Mouse (Mus musculus) Patski (cell line): ENCODE results near the gene Rnf7. TPM values are rescaled to one million over a fixed set of nuclear protein-coding genes. Genes with fewer than 3 reads are reported as not detected.
A peak's percentile ranks its signal among the peaks of the same experiment; 100 is the strongest.

ENCODE experiments used
- ATAC-seq: fragments of 100-300 bp; one replicate; pipeline ENCODE4 v1.8.0; 2021
- CTCF ChIA-PET: fragments of 350-600 bp; sonication (Branson Sonifier 250); formaldehyde crosslinking; loops from one replicate; lab custom pipeline; 2022; ENCODE audit warnings: inconsistent platforms; lab: Charles Lee
- POLR2A ChIA-PET: fragments of 350-600 bp; sonication (Branson Sonifier 250); formaldehyde crosslinking; loops from one replicate; lab custom pipeline; 2022; ENCODE audit warnings: antibody characterized with exemption, inconsistent platforms; lab: Charles Lee
- DNase-seq: peaks from one replicate; pipeline ENCODE4 v3.0.0-alpha.2; 2011; ENCODE audit warnings: low read depth, low spot score
- H3K27me3 ChIP-seq: fragments of 371-371 bp; one replicate; pipeline ENCODE4 v1.5.1; 2021
- CTCF ChIP-seq: fragments of 100-300 bp; IDR thresholded peaks from one replicate; pipeline ENCODE4 v1.5.1; 2021
- in situ Hi-C: fragments of 300-500 bp; cut with MboI; formaldehyde crosslinking; loops from 3 replicates; pipeline ENCODE4 v1.11.1; 2018; ENCODE audit warnings: low pct_unique_long_range_greater_than_20kb, mixed read lengths
- polyA plus RNA-seq: library from polyadenylated mRNA; unstranded; gene quantifications from one replicate; pipeline ENCODE4 v1.2.3, GENCODE M21; 2021

Gene Rnf7
- polyA plus RNA-seq, 1 experiment from 2014 or later, result 152 TPM

DNA sequence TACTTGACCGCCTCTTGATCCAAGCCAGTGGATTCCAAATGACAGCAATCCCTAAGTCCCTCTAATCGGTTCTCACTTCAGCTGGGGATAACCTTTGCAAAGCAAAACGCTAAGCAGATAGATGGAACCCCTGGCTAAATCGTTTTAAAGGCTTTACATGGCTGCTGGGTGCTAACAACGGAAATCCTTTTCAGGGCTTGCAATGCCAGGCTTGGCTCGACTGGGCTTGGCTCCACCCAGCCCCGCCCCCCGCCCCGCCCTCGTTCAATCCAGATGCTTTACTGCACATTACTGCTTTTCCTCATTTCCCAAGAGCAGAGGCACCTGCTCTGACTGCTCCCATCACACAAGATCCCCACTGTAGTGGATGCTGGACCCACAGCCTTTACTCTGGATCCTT is 36.4 kb downstream of the Rnf7 start:
- no peak for DNase-seq
- ChIA-PET POLR2A (no interaction called here), CTCF (no interaction called here)
- no peak for ATAC-seq
- H3K27me3 ChIP-seq, result no peaks in the 10 kb centered on the region
- no peak for TF ChIP-seq CTCF
- in situ Hi-C loops, result no loop called here

DNA sequence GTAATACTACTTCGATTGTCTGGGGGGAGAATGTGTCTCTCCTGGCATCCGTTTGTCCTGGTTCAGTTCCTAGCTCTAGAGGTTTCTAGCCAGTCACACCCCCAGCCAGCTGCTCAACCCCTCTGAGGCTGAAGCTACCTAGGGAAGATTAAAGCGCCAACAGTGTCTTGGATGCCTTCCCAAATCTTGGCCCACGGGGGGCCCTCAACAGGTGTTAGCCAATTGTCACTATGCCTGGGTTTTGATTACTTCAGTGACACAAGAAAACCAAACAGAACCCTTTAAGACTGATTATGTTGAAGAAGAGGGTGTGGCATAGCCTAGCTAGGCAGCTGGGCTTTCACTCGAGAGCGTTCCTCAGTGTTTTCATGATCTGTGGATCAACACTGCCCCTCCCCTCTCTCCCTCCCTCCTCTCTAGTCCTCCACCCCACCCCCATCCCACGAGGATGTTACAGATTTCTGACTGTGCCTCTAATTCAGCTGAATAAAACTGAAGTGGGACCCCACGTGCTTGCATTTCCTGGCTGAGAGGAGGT is 40.1 kb downstream of the Rnf7 start:
- ChIA-PET POLR2A (no interaction called here), CTCF (interaction anchor here (1.3 kb wide), 1 partner anchor 10 kb away, joined by 3 read pairs; no protein-coding TSS in a partner anchor)
- ATAC-seq, result no peak
- DNase-seq, result no peak
- H3K27me3 ChIP-seq, result no peaks in the 10 kb centered on the region
- no peak for TF ChIP-seq CTCF
- in situ Hi-C loops, result no loop called here

DNA sequence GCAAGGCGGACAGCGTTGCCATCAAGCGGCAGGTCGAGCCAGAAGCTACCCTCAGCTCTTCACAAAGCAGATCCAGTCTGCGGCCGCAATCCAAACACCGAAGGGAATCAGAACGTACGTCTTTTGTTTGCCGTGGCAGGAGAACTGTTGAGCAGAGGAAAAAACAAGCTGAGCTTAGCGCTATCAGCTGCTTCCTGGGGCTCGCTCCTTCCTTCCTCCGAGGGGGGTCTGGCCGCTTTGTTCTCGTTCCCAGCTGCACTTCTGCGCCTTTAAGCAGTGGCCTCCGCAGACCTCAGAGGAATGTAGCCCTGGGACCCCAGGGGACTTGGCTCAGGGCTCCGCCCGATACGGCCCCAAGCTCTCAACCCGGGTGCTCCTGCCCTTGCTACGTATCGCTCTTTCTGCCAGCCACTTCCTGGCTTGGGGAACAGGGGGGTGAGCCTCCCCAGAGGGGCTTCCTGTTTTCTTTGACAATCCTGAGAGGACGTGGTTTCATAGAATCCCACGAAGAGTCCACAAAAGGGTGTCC is 40.6 kb downstream of the Rnf7 start:
- in situ Hi-C loops, result no loop called here
- ATAC-seq (no peak), DNase-seq (no peak)
- ChIA-PET CTCF (interaction anchor here (0.8 to 1.6 kb wide), 2 partner anchors 11 to 14 kb away, joined by 3 to 4 read pairs; no protein-coding TSS in a partner anchor), POLR2A (no interaction called here)
- H3K27me3 ChIP-seq, result no peaks in the 10 kb centered on the region
- no peak for TF ChIP-seq CTCF

DNA sequence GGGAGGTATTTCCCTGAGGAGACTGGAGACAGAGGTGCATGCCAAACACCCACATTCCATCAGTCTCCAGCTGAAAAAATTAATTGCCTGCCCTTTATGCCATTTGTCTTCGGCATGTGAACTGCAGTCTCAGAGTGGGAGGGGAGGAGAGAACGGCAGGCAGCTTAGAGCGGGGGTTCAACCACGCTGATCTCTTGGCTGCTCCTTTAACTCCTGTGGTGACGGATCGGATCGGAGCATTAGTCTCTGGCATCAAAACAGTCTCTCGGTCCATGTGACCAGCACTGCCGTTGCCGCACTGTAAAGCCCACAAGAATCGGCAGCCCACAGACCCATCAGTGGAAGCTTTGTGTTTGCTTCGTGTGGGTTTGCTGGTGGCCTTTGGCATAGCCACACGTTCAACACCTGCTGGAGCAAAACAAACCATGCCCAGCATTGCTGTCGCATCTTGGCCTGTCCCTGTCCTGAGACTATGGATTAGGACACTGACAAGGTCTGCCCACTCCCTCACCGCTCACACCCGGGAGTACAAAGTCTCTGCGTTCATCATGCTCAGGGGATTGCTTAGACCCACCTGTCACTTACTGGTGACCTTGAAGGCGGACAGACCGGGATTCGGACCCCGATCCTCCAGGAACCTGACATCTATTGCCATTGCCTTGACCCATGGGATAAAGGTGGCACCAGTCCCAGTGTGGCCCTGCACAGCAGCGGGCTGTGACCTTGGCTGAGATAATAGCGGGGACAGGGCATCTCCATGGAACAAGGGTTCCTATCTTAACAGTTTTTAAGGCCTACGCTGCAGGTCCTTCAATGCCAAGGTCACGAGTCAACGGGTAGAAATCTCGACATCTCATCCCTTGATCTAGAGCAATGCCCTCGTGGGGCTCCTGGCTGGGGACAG is 41.3 kb downstream of the Rnf7 start:
- no peaks in the 10 kb centered on the region for H3K27me3 ChIP-seq
- no peak for DNase-seq
- in situ Hi-C loops, result no loop called here
- ChIA-PET CTCF (interaction anchor here (0.8 to 1.6 kb wide), 2 partner anchors 12 to 13 kb away, joined by 3 to 4 read pairs; no protein-coding TSS in a partner anchor), POLR2A (interaction anchor here (0.6 kb wide), 2 partner anchors 14 to 42 kb away, joined by 3 to 6 read pairs; no protein-coding TSS in a partner anchor)
- peak; percentile 26 for ATAC-seq
- no peak for TF ChIP-seq CTCF

DNA sequence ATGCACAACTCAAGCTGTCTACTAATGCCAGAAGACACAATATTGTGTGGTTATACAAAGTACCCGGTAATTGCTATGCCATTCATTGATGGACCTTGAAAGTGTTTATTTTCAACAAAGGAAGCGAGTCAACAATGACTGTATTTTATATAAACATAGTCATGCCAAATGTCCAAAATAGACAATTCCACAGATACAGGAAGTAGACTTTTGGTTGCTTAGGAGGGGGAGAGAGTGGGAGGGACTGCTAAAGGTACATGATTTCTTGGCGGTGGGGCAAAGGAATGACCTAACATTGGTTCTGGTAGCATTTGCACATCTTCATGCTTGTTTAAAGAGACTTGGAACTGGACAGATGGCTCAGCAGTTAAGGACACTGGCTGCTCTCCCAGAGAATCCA is 45.9 kb downstream of the Rnf7 start:
- no peak for TF ChIP-seq CTCF
- POLR2A ChIA-PET, result no interaction called here
- ATAC-seq (no peak), DNase-seq (no peak)
- in situ Hi-C loops, result no loop called here
- CTCF ChIA-PET, result interaction anchor here (1.1 kb wide), 1 partner anchor 76 kb away, joined by 3 read pairs; no protein-coding TSS in a partner anchor
- no peaks in the 10 kb centered on the region for H3K27me3 ChIP-seq

DNA sequence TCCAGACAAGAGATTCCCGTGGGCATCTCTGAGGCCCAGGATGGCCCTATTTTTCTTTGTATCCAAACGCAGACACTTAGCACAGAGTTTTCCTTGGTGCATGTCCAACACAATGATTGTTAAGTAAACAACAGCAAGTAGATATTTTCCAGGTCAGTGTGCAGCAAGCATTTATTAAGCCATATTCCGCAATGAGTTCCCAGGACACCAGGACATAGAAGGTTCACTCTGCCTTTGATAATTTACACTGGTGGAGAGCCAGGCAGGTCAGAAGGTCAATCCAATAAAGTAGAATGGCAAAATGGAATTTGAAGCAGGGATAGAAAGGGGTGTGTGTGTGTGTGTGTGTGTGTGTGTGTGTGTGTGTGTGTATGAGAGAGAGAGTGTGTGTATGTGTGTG is 47.4 kb downstream of the Rnf7 start:
- CTCF ChIA-PET, result no interaction called here
- in situ Hi-C loops, result no loop called here
- ATAC-seq, result peak; percentile 51
- TF ChIP-seq CTCF, result no peak
- H3K27me3 ChIP-seq, result no peaks in the 10 kb centered on the region
- no peak for DNase-seq
- POLR2A ChIA-PET, result no interaction called here

DNA sequence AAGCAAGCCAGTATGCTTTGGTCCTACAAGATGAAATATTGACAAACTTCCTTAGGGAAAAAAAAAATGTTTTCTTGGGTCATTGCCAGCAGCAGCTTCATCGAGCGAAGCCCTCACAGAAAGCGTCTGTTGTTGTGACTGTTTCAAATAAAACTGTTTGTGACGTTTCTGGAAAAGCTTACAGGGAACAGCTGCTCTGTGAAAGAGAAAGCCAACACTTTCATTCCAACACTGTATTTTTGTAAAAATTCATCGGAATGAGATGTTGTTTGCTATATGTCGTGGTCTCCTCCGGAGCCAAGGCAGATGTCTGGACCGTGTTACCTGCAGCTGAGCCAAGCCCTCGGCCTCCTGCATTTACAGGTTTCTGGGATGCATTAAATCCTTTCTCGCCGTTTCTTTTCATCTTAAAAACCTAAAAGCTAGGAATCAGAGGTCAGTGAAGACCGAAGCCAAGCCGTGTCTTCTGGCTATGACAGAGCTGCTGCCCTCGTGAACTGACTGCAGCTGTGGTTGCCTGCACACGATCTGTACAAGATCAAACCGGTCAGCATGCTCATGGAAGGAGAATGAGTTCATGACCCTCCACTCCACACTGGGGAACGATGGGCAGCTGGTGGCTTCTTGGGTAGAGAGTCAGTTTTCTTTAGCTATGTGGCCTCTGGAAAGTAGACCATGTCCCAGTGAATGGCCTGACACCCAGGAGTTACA is 50.0 kb downstream of the Rnf7 start:
- DNase-seq, result no peak
- ChIA-PET CTCF (interaction anchor here (1.0 to 1.7 kb wide), 4 partner anchors 10 to 78 kb away, joined by 3 read pairs; no protein-coding TSS in a partner anchor), POLR2A (no interaction called here)
- no peak for TF ChIP-seq CTCF
- in situ Hi-C loops, result no loop called here
- H3K27me3 ChIP-seq, result no peaks in the 10 kb centered on the region
- ATAC-seq, result no peak

DNA sequence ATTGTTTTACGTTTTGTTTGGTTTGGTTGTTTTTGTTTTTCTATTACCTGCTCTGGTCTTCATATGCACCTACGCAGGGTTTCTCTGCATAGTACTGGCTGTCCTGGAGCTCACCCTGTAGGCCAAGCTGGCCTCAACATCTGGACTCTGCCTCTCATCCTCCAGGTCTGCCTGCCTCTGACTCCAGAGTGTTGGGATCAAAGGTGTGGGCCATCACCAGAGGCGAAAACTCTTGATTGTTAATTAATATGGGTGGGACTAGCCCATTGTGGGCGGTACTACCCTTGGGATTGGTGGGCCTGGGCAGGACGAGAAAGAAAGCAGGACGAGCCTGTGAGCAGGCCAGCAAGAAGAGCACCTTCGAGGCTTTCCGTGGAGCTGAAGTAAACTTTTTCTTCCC is 54.4 kb downstream of the Rnf7 start:
- no peak for ATAC-seq
- DNase-seq, result no peak
- no peak for TF ChIP-seq CTCF
- in situ Hi-C loops, result no loop called here
- no peaks in the 10 kb centered on the region for H3K27me3 ChIP-seq
- ChIA-PET POLR2A (no interaction called here), CTCF (interaction anchor here (0.9 to 1.2 kb wide), 3 partner anchors 11 to 34 kb away, joined by 3 to 4 read pairs (median 3); no protein-coding TSS in a partner anchor)

Other genes starting within 250 kb of the Rnf7 start
- 368 TPM for gene Atp1b3, start 114.2 kb downstream of the Rnf7 start, polyA plus RNA-seq
- gene Gm28729, start 46.6 kb upstream of the Rnf7 start, polyA plus RNA-seq, result not detected
- 14.6 TPM for gene Rasa2, start 152.9 kb upstream of the Rnf7 start, polyA plus RNA-seq